Mouse (Mus musculus): Measurements from ENCODE around the gene Ccdc110.

Gene Ccdc110

DNA sequence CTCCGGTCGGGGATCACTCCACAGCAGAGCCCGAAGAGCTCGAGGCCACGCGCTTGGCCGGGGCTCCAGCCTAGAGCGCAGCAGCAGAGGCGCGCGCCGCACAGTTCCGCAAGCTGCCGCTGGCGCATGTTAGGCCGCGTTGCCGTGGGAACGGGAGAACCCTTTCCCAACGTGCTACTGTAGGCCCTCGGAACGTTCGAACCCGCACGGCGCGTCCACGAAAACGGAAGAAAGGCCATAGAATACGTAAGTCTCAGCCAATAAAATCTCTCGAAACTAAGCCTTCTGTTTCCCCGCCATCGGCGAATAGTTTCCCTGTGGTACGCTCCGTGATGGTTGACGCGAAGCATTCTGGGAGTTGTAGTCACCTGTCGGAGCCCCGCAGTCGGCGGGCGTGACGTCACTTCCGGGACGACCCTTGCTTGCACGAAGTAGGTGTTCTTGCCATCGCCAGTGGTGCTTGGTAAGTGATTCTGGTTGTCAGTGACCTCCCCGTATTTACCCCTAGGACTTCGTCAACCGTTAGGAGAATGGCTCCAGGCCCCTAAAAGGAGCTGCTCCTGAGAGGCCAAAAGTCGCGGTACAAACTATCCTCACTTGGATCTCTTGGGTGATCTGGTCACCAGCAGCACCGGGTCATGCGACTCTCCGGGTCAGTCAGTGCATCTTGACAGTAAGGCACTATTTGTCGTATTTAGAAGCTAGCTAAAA lies 40.9 kb downstream of the Ccdc110 start, which contains the start of the genes 1700029J07Rik and Ufsp2:
Gene 1700029J07Rik, minus strand, starts transcription at position 127 of the 711 bp plus-strand sequence.
Gene Ufsp2, plus strand, starts transcription at position 403 of the 711 bp plus-strand sequence.
- peak; percentile 98 for DNase-seq (ENCODE audit: extremely low spot score, low read depth, low spot score)

DNA sequence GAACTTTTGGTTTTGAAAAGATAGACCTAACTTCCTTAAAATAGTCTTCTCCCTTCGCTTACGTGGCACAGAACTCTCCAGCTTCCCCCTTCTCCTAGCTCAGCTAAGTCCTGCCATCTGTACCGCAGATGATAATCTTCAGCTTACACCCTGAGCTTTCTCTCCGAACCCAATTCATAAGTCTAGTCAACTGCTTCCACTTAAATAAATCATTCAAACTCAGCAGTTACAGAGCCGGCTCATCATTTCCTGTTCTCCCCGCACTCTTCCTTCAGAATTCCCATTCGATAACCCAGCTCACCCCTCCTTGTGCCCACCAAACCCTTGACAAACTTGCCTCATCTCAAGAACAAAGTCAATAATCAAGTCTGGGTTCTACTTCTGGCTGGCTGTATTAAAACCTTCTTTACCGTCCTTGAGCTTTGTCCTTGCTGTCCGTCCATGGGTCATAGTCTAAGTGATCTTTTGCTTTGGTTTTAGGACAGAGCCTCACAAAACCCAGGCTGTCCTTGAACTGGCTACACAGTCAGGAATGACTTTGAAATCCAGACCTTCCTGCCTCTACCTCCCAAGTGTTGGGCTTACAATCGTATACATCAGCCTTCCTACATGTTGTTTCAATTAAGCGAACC lies 41.5 kb downstream of the Ccdc110 start:
- no peak for DNase-seq (ENCODE audit: extremely low spot score, low read depth, low spot score)

DNA sequence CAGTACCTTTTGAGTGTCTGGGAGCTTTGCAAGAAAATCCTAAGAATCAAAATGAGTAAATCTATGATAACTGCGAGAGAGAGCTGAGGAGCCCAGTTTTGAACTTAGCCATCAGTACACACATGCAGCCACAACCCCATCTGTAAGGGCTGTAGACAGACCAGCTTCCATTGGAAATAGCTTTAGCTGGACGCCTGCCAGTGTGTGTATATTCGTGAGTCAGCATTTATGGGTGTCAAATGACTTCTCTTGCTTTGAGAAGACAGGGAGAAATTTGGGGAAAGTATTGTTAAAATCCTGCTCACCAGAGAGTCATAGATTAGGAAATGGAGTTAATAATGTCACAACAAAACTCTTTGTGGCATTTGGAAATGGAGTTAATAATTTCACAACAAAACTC lies 52.2 kb downstream of the Ccdc110 start:
- no peak for DNase-seq (ENCODE audit: extremely low spot score, low read depth, low spot score)

DNA sequence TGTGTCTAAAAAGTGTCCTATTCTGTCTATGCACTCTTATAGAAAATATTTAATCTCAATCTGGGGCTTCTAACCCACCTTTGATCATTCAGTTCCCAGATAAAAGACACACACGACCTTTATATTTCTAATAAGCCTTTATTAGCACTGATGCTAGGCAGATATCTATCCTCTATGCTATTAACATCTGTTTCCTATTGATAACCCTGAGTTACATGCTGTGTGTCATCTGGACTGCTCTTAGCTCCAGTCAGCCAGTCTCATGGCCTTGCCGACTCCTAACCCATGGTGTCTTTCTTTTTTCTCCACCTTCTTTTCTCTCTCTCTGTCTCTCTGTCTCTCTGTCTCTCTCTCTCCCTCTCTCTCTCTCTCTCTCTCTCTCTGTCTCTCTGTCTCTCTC lies 53.8 kb downstream of the Ccdc110 start:
- DNase-seq (ENCODE audit: extremely low spot score, low read depth, low spot score): no peak

DNA sequence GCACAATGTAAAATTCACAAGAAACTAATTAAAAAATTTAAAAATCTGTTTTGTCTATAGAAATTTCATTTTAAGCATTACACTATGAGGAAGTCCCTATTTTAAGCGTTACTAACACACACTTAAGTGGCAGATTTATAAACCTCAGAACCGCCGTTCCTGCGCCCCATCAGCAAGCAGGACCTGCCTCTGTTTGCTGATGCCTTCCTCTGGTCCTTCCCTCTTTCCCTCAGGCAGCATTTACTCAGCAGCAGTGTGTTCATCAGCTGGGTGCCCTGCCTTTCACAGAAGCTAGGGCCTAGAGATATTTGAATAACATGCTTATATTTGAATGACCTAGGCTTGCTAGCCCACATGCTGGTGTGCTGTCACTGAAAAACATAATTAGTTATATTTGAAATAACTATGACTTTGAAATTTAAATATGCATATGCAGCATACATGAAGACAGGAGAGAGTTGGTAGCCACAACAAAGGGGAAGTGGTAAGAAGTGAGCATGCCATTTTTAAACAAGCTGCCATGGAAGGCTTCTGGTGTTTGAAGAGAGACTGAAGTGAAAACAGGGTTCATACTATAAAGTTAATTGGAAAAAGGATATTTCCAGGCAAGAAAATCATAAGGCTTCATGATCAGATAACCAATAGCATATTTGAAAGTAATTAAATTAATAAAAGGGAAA lies 56.4 kb downstream of the Ccdc110 start:
- DNase-seq (ENCODE audit: extremely low spot score, low read depth, low spot score): no peak
